Mouse (Mus musculus) embryonic stem cell, embryonic (primary cell): ENCODE measurements at regions not wholly inside any gene's neighbourhood (a gene's known extent, or its start where the extent isn't known, plus 50 kb on each side); places are given as distances from the start of the nearest gene placed in this dataset.

Source experiments
- CTCF ChIA-PET, 4 experiments: fragments of 300-600 bp in 2 of 4; fragments of 350-600 bp in 2 of 4; sonication (Branson Sonifier 250); formaldehyde crosslinking; loops; one replicate each; lab custom pipeline; 2022; ENCODE audit warnings: inconsistent platforms in 2 of 4; lab: Charles Lee
- POLR2A ChIA-PET, 4 experiments: fragments of 300-600 bp in 2 of 4; fragments of 350-600 bp in 2 of 4; sonication (Branson Sonifier 250); formaldehyde crosslinking; loops; one replicate each; lab custom pipeline; 2022; ENCODE audit warnings: antibody characterized with exemption in 4 of 4, inconsistent platforms in 1 of 4; lab: Charles Lee

DNA sequence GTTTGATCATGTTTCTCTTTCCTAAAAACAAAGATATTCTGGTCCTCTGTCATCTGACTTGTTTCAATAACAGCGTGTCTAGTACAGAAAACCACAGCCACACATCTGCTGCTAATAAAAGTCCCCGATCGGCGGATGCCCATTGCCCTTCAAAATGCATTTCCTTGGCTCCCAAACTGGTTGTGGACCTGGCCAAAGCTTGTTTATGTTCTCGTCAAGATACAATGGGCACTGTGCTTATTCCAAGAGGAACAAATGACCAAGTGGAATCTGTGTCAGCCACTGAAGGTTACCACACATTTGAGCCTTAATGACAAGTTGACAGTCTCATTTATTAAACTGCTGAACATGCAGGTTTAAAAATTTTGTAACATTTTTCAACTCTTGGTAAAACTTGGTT, 86.8 kb upstream of the Sox4 start:
- CTCF ChIA-PET = no interaction called here
- POLR2A ChIA-PET = no interaction called here

DNA sequence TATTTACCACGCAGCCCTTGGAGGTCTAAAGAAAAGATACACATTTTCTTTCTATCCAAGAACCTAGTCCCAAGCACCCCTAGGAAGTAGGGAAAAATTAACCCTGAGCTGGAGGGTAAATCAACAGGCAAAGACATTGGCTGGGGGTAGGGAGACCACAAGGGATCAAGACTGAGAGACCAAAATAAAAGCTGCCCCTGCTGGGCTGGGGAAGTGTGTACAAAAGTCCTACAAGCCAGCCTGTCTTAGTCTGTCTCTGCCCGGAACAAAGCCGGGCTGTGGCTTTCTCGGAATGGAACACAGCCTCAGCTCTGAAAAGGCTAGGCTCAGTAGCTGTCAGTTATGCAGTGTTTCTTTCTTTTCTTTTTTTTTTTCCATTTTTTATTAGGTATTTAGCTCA, 81.4 kb upstream of the Sox4 start:
- CTCF ChIA-PET = interaction anchor here in 1 of 4 experiments (0.6 kb wide), 1 partner anchor 108 kb away, joined by 3 read pairs; no protein-coding TSS in a partner anchor
- POLR2A ChIA-PET = no interaction called here

- ChIA-PET CTCF (interaction anchor here in 1 of 4 experiments (0.6 kb wide), 1 partner anchor 240 kb away, joined by 3 read pairs; no protein-coding TSS in a partner anchor), POLR2A (no interaction called here)
Measured at GRCm38 (mm10) chr13:29034444-29034843, 80.9 kb upstream of the Sox4 start.

DNA sequence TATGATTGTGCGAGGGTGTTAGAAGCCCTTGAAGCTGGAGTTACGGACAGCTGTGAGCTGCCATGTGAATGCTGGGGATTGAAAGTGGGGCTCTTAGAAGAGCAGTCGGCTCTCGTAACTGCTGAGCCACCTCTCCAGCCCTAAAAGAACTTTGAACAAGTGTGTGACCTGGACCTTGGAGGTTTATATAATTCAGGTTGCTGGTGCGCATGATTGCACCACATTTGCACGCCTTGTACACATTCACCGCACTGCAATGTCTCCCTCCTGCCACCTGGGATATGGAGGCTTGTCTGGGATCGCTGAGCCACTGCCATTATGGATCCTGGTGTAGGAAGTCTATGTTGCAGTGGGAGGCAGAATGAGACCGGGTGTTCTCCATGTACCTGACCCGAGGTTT, 73.6 kb upstream of the Sox4 start:
- ChIA-PET POLR2A (no interaction called here), CTCF (no interaction called here)

DNA sequence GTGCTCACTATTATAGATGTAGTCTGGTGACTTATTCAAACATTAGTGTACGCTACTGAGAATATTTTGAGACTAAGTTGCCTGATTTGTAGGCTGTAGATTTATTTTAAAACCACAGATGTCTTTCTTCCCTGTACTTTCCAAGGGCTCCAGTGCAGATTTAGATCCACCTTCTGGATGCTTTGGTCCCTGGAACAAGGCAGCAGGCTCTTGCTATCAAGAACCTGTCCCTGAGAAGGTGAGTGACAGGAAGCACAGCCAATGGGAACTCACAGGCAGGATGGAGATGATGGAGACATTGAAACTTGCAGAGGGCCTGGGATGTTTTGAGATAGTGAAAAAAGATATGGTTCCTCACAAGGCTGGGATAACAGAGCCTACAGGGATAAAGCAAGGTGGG, 70.0 kb upstream of the Sox4 start:
- ChIA-PET CTCF (no interaction called here), POLR2A (no interaction called here)

- CTCF ChIA-PET = no interaction called here
- POLR2A ChIA-PET = interaction anchor here in 1 of 4 experiments (0.6 kb wide), 1 partner anchor 27 kb away, joined by 3 read pairs; no protein-coding TSS in a partner anchor
Measured at GRCm38 (mm10) chr13:29019839-29020238, 66.3 kb upstream of the Sox4 start.

- ChIA-PET CTCF (no interaction called here), POLR2A (interaction anchor here in 1 of 4 experiments (0.6 kb wide), 1 partner anchor 140 kb away, joined by 3 read pairs; no protein-coding TSS in a partner anchor)
Measured at GRCm38 (mm10) chr13:29016145-29016651, 62.7 kb upstream of the Sox4 start.

- POLR2A ChIA-PET = interaction anchor here in 1 of 4 experiments (0.6 kb wide), 1 partner anchor 140 kb away, joined by 3 read pairs; no protein-coding TSS in a partner anchor
- CTCF ChIA-PET = no interaction called here
Measured at GRCm38 (mm10) chr13:29015605-29015994, 62.1 kb upstream of the Sox4 start.

DNA sequence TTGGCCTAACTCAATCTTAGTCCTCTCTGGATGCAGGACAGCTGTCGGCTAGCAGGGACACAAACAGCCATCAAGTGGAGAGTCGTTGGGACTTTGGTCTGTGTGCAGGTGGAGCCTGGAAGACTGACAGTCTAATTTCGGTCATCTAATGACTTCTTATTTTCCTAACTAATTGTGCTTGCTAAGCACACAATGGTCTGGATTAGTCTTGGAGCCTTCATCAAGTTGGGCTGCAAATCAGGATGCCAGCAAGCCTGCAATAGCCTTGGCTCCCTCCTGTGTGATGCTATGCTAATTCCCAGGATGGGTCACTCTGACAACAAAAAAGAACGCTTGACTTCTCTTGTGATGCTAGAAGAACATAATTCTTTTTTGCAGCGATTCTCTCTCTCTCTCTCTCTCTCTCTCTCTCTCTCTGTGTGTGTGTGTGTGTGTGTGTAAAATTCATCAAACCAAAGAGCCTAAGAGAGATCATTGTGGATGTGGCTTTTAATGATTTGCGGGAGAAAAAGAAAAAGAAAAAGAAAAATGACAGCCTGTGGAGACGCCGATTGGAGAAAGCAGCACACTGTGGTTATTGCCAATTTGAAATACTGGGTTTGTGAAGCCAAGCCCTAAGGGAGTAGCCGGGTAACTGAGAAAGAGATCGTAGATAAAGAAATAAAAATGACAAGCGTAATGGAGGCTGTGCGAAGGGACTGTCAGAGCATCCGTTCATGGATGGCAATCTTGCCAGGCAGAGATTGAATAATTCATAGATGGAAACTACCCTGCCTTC, 61.5 kb upstream of the Sox4 start:
- POLR2A ChIA-PET = no interaction called here

DNA sequence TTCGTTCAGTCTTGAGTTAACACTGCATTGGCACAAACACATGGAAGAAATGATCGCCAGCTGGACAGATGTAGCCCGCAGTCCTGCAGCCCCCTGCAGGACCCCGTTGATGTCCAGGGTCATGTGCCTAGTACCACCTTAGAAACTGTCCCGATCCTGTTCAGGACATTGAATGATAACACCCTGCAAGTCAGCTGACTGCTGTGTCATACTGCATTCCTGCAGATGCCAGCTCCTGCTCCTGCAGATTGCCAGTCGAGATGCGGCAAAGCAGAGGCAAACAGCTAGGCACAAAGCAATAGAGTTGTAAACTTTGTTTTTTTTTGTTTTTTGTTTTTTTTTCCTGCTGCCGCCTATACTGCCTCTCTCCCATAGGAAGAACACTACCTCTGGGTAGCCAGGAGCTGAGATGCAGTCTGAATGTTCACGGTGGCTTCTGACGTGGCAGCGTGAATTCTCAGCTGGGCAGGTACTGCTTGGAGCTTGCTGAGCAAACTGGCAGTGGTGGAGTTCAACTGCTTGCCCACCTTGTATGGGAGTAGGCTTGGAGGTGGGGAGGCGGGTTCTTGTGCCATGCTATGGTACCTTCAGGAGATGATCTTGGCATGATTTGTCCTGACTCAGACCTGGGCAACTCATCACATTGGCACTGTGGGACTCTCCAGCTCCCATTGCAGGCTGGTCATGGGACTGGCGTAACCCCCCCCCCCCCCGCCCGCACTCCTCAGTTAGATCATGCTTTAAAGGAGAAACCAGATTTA, 60.7 kb upstream of the Sox4 start:
- POLR2A ChIA-PET = interaction anchor here in 3 of 4 experiments (0.6 to 0.7 kb wide), 3 partner anchors 141 to 375 kb away, joined by 3 to 5 read pairs (median 3); no protein-coding TSS in a partner anchor

More for the DNA sequence above, 61.5 kb upstream of the Sox4 start:
- CTCF ChIA-PET = interaction anchor here in 1 of 4 experiments (0.6 kb wide), 1 partner anchor 131 kb away, joined by 3 read pairs; no protein-coding TSS in a partner anchor

GRCm38 (mm10) chr13:29006467-29006866, 53.0 kb upstream of the Sox4 start:
- ChIA-PET POLR2A (no interaction called here), CTCF (no interaction called here)

More for the DNA sequence above, 60.7 kb upstream of the Sox4 start:
- CTCF ChIA-PET = interaction anchor here in 1 of 4 experiments (0.6 to 0.7 kb wide), 2 partner anchors 22 to 130 kb away, joined by 3 to 4 read pairs; no protein-coding TSS in a partner anchor
